Comparison of ENCODE assay signal across 9 mouse cellular contexts in genomic region chr16:90104714-90105459, GRCm38 (mm10). TPM values are rescaled to one million over a fixed set of nuclear protein-coding genes. Genes with fewer than 3 reads are reported as not detected.
DNase-seq lines count a peak whose midpoint lies in the region; ATAC-seq lines count a peak whose summit lies in the region.
"Had no signal": no experiment of that assay in that cellular context is flagged by ENCODE, and none has a peak within 500 bp of the region (broad histone marks: within the 10 kb centered on the region; RNA-seq: fewer than 3 reads in every experiment).

No protein-coding gene starts in this region.

- H3K9ac ChIP-seq in liver, embryonic 12.5 days, result no peak overlapping the region
- no peak overlapping the region for H3K9ac ChIP-seq in intestine, embryonic 14.5 days (ENCODE audit: low read length)
- H3K9ac ChIP-seq: liver, embryonic 15.5 days had no signal

- no peaks in the 10 kb centered on the region for H3K9me3 ChIP-seq in liver, embryonic 12.5 days (replicated peaks)
- H3K9me3 ChIP-seq in intestine, embryonic 14.5 days (ENCODE audit: control insufficient read depth, low read length), result no peaks in the 10 kb centered on the region
- H3K9me3 ChIP-seq: liver, embryonic 15.5 days had no signal

- no peaks in the 10 kb centered on the region for H3K27me3 ChIP-seq in liver, embryonic 12.5 days (replicated peaks)
- H3K27me3 ChIP-seq in intestine, embryonic 14.5 days (replicated peaks; ENCODE audit: control insufficient read depth, insufficient read depth, low read length), result no peaks in the 10 kb centered on the region
- H3K27me3 ChIP-seq: liver, embryonic 15.5 days had no signal

- H3K36me3 ChIP-seq in liver, embryonic 12.5 days, result no peaks in the 10 kb centered on the region
- no peaks in the 10 kb centered on the region for H3K36me3 ChIP-seq in intestine, embryonic 14.5 days (ENCODE audit: control insufficient read depth, insufficient read depth, low read length)
- H3K36me3 ChIP-seq: liver, embryonic 15.5 days had no signal

- ATAC-seq in liver, embryonic 12.5 days, result peak; percentile 19; the same call in 1 of the 2 replicates
- ATAC-seq in intestine, embryonic 14.5 days (replicated peaks; ENCODE audit: low FRiP score, low TSS enrichment, low read depth), result 0 out of 2 replicates have a peak, but pooled peaks have one; percentile 33

- H3K4me1 ChIP-seq in liver, embryonic 12.5 days, result peaks cover 22% of the 10 kb centered on the region
- H3K4me1 ChIP-seq in intestine, embryonic 14.5 days (replicated peaks; ENCODE audit: control insufficient read depth, insufficient read depth, low read length), result no peaks in the 10 kb centered on the region
- H3K4me1 ChIP-seq: liver, embryonic 15.5 days had no signal

- 68% methylated on average over 15 of the region's 15 CpGs for WGBS in liver, embryonic 12.5 days (ENCODE audit: insufficient replicate concordance)
- 62% methylated on average over 15 of the region's 15 CpGs for WGBS in intestine, embryonic 14.5 days

- no peak overlapping the region for H3K4me3 ChIP-seq in liver, embryonic 12.5 days
- no peak overlapping the region for H3K4me3 ChIP-seq in intestine, embryonic 14.5 days (ENCODE audit: low read depth, low read length)
- H3K4me3 ChIP-seq: erythroblast, embryonic 14.5 days; liver, embryonic 15.5 days had no signal

- no peak overlapping the region for H3K27ac ChIP-seq in liver, embryonic 12.5 days
- no peak overlapping the region for H3K27ac ChIP-seq in intestine, embryonic 14.5 days (ENCODE audit: low read depth)
- H3K27ac ChIP-seq: liver, embryonic 15.5 days had no signal

- H3K4me2 ChIP-seq in liver, embryonic 12.5 days, result no peak overlapping the region
- no peak overlapping the region for H3K4me2 ChIP-seq in intestine, embryonic 14.5 days (ENCODE audit: low read length)
- H3K4me2 ChIP-seq: liver, embryonic 15.5 days had no signal

- no peak for DNase-seq in liver
- DNase-seq in fat pad, adult 2 months (ENCODE audit: extremely low read depth, low read depth, low spot score), result peak; percentile 95
- DNase-seq in intestine, embryonic 14.5 days (ENCODE audit: low spot score), result no peak
- peak; percentile 71 to 75 for DNase-seq in right cerebral cortex, adult 2 months (ENCODE audit: low spot score in 2 of 2)
- DNase-seq in ovary, postnatal 36 days (ENCODE audit: low spot score), result no peak
- no peak for DNase-seq in urinary bladder, postnatal 10 days (ENCODE audit: low spot score)

RNA-seq across cellular contexts. Expression of gene Tiam1, which starts 38.7 kb away (rescaled TPM):
- 6.7 and 9.7 TPM in 2 replicates for polyA plus RNA-seq in liver, embryonic 12.5 days (2016; fragmentation: Nextera tagmentation; extraction: Ambion mirVana)
- polyA plus RNA-seq in intestine, embryonic 14.5 days (2014; fragmentation: Nextera tagmentation; extraction: Ambion mirVana), result 21.4 and 23.3 TPM in 2 replicates

Comparison
In these comparisons a context has a peak if more than half of its experiments do, and no peak if none do; other contexts are left out.
1. DNase-seq: peak in fat pad, adult 2 months (single experiment) and right cerebral cortex, adult 2 months (2 of 2); none in liver (single experiment), intestine, embryonic 14.5 days (single experiment), ovary, postnatal 36 days (single experiment) and urinary bladder, postnatal 10 days (single experiment).